ENCODE assay signal across 33 mouse cellular contexts in the genomic region with DNA sequence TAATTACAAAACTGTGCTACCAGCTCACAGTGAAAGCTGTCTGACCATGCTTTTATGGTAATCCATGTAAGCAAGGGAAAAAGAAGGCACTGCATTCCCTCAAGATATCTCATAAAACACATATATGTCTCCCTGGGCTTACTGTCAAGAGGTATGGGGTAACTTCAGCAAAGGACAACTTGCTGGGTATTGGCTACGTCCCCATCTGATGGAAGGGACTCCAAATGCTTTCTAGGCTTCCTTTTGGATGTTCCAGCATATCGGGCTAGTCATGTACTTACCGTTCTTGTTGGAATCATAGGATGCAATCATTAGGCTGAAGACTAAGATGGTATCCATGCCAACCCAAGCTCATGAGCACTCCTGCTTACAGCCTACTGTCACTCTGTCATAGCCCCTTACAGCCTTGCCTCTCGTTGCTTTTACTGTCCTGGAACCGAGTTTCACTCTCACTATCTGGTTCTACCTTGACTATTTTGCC. TPM values are rescaled to one million over a fixed set of nuclear protein-coding genes. Genes with fewer than 3 reads are reported as not detected.
"Had no signal": no experiment of that assay in that cellular context is flagged by ENCODE, and none has a peak within 500 bp of the region (broad histone marks: within the 10 kb centered on the region; RNA-seq: fewer than 3 reads in every experiment).

A gene (minus strand): TSS at position 431 of the 481 bp plus-strand sequence.

- ATAC-seq: inflammation-experienced regulatory T-cells, adult 6 months had no signal

- H3K27ac ChIP-seq: kidney, embryonic 15.5 days; limb, embryonic 12.5 days; limb, embryonic 15.5 days; liver, embryonic 14.5 days; lung, embryonic 15.5 days; neural tube, embryonic 12.5 days; neural tube, embryonic 15.5 days; stomach, embryonic 15.5 days had no signal

- H3K27me3 ChIP-seq: kidney, embryonic 15.5 days; limb, embryonic 12.5 days; limb, embryonic 15.5 days; lung, embryonic 15.5 days; neural tube, embryonic 12.5 days; neural tube, embryonic 15.5 days; stomach, embryonic 15.5 days had no signal

- DNase-seq: kidney, adult 18-20 months; kidney, postnatal 10 days; kidney, postnatal 36 days; left cerebral cortex, postnatal 4 days; lung, adult 18-20 months; lung, postnatal 10 days; lung, postnatal 4 days; midbrain, embryonic 14.5 days; right cerebral cortex, adult 18-20 months; right cerebral cortex, postnatal 14 days; right cerebral cortex, postnatal 4 days; spleen, adult 18-20 months; thymus, adult 18-20 months; thymus, postnatal 14 days; thymus, postnatal 4 days had no signal

- H3K9ac ChIP-seq: kidney, embryonic 15.5 days; limb, embryonic 12.5 days; limb, embryonic 15.5 days; liver, embryonic 14.5 days; lung, embryonic 15.5 days; neural tube, embryonic 12.5 days; neural tube, embryonic 15.5 days; stomach, embryonic 15.5 days had no signal

- H3K4me1 ChIP-seq: kidney, embryonic 15.5 days; limb, embryonic 12.5 days; limb, embryonic 15.5 days; lung, embryonic 15.5 days; neural tube, embryonic 12.5 days; stomach, embryonic 15.5 days had no signal

- H3K36me3 ChIP-seq: kidney, embryonic 15.5 days; limb, embryonic 12.5 days; limb, embryonic 15.5 days; lung, embryonic 15.5 days; neural tube, embryonic 12.5 days; neural tube, embryonic 15.5 days; stomach, embryonic 15.5 days had no signal

- H3K9me3 ChIP-seq: kidney, embryonic 15.5 days; limb, embryonic 12.5 days; limb, embryonic 15.5 days; lung, embryonic 15.5 days; neural tube, embryonic 12.5 days; neural tube, embryonic 15.5 days; stomach, embryonic 15.5 days had no signal

- H3K4me2 ChIP-seq: limb, embryonic 12.5 days; limb, embryonic 15.5 days; midbrain, embryonic 11.5 days; neural tube, embryonic 12.5 days had no signal

- H3K4me3 ChIP-seq: kidney, embryonic 15.5 days; limb, embryonic 12.5 days; limb, embryonic 15.5 days; lung, embryonic 15.5 days; neural tube, embryonic 12.5 days; neural tube, embryonic 15.5 days; stomach, embryonic 15.5 days had no signal

RNA-seq across cellular contexts. Expression of the gene that starts here (rescaled TPM):
- total RNA-seq: layer of hippocampus, adult 18-20 months; layer of hippocampus, postnatal 14 days; left cerebral cortex, adult 8-10 months; left cerebral cortex, postnatal 14 days; left cerebral cortex, postnatal 4 days; megakaryocyte progenitor cell, adult 5-6 weeks; megakaryocyte-erythroid progenitor cell, adult 5-6 weeks; midbrain, postnatal 0 days had no signal
- polyA plus RNA-seq: inflammation-experienced regulatory T-cells, adult 6 months; limb, embryonic 12.5 days; limb, embryonic 15.5 days; liver, embryonic 14.5 days; midbrain, embryonic 11.5 days; neural tube, embryonic 12.5 days; stomach, embryonic 15.5 days; testis, adult 2 months had no signal
